Mouse (Mus musculus): Measurements from ENCODE around the gene Klf4. TPM values are rescaled to one million over a fixed set of nuclear protein-coding genes. Genes with fewer than 3 reads are reported as not detected.

The Klf4 gene
- polyA plus RNA-seq, 1 experiment from 2014 or later = 87.8 TPM

- no peak for DNase-seq (ENCODE audit: low spot score)
- no peak overlapping the region for H3K4me3 ChIP-seq (ENCODE audit: low read depth, low read length)
- no peak overlapping the region for H3K9ac ChIP-seq (ENCODE audit: low read length)
- H3K27ac ChIP-seq (replicated peaks) = no peak overlapping the region
- 60% methylated on average over 3 of the region's 3 CpGs for WGBS
- H3K4me2 ChIP-seq (replicated peaks; ENCODE audit: low read depth) = no peak overlapping the region
- TF ChIP-seq CTCF (IDR thresholded peaks at IDR 0.05; ENCODE audit: low read depth) (no peak), EP300 (optimal IDR thresholded peaks at IDR 0.05) (no peak)
- no peak for ATAC-seq (ENCODE audit: low FRiP score, low TSS enrichment)
- no peaks in the 10 kb centered on the region for H3K27me3 ChIP-seq (ENCODE audit: control insufficient read depth, insufficient read depth, low read length)
- H3K36me3 ChIP-seq (ENCODE audit: control insufficient read depth, insufficient read depth, low read length) = no peaks in the 10 kb centered on the region
- H3K9me3 ChIP-seq (ENCODE audit: control insufficient read depth, low read length) = 0 out of 2 replicates have a peak, but pooled peaks cover 3% of the 10 kb centered on the region
- no peaks in the 10 kb centered on the region for H3K4me1 ChIP-seq (replicated peaks; ENCODE audit: control insufficient read depth, insufficient read depth)
These were observed 29.8 kb upstream of the Klf4 start for GRCm38 (mm10) chr4:55562062-55562461.

GRCm38 (mm10) chr4:55546869-55547268 is 14.6 kb upstream of the Klf4 start:
- TF ChIP-seq EP300 (optimal IDR thresholded peaks at IDR 0.05) (no peak), CTCF (IDR thresholded peaks at IDR 0.05; ENCODE audit: low read depth) (no peak)
- Histone ChIP-seq H3K9ac (ENCODE audit: low read length) (no peak overlapping the region), H3K36me3 (ENCODE audit: control insufficient read depth, insufficient read depth, low read length) (no peaks in the 10 kb centered on the region), H3K27me3 (ENCODE audit: control insufficient read depth, insufficient read depth, low read length) (no peaks in the 10 kb centered on the region), H3K9me3 (ENCODE audit: control insufficient read depth, low read length) (no peaks in the 10 kb centered on the region), H3K27ac (replicated peaks) (no peak overlapping the region), H3K4me3 (ENCODE audit: low read depth, low read length) (no peak overlapping the region), H3K4me2 (replicated peaks; ENCODE audit: low read depth) (no peak overlapping the region), H3K4me1 (replicated peaks; ENCODE audit: control insufficient read depth, insufficient read depth) (no peaks in the 10 kb centered on the region)
- DNase-seq (ENCODE audit: low spot score) (no peak), ATAC-seq (ENCODE audit: low FRiP score, low TSS enrichment) (no peak)
- 78% methylated on average over 12 of the region's 12 CpGs for WGBS

- Histone ChIP-seq H3K36me3 (ENCODE audit: control insufficient read depth, insufficient read depth, low read length) (no peaks in the 10 kb centered on the region), H3K27me3 (ENCODE audit: control insufficient read depth, insufficient read depth, low read length) (no peaks in the 10 kb centered on the region), H3K4me1 (replicated peaks; ENCODE audit: control insufficient read depth, insufficient read depth) (no peaks in the 10 kb centered on the region), H3K4me2 (replicated peaks; ENCODE audit: low read depth) (no peak overlapping the region), H3K27ac (replicated peaks) (no peak overlapping the region), H3K9ac (ENCODE audit: low read length) (no peak overlapping the region), H3K9me3 (ENCODE audit: control insufficient read depth, low read length) (no peaks in the 10 kb centered on the region), H3K4me3 (ENCODE audit: low read depth, low read length) (no peak overlapping the region)
- ATAC-seq (ENCODE audit: low FRiP score, low TSS enrichment) (no peak), DNase-seq (ENCODE audit: low spot score) (no peak)
- WGBS = 78% methylated on average over 2 of the region's 2 CpGs
- no peak for TF ChIP-seq CTCF (IDR thresholded peaks at IDR 0.05; ENCODE audit: low read depth)
- no peak for TF ChIP-seq EP300 (optimal IDR thresholded peaks at IDR 0.05)
These were observed 10.5 kb upstream of the Klf4 start for GRCm38 (mm10) chr4:55542753-55543152.

GRCm38 (mm10) chr4:55541654-55542053 is 9.4 kb upstream of the Klf4 start:
- Histone ChIP-seq H3K9ac (ENCODE audit: low read length) (no peak overlapping the region), H3K4me2 (replicated peaks; ENCODE audit: low read depth) (no peak overlapping the region), H3K4me1 (replicated peaks; ENCODE audit: control insufficient read depth, insufficient read depth) (no peaks in the 10 kb centered on the region), H3K27me3 (ENCODE audit: control insufficient read depth, insufficient read depth, low read length) (no peaks in the 10 kb centered on the region), H3K9me3 (ENCODE audit: control insufficient read depth, low read length) (no peaks in the 10 kb centered on the region), H3K36me3 (ENCODE audit: control insufficient read depth, insufficient read depth, low read length) (no peaks in the 10 kb centered on the region), H3K4me3 (ENCODE audit: low read depth, low read length) (no peak overlapping the region), H3K27ac (replicated peaks) (no peak overlapping the region)
- TF ChIP-seq CTCF (IDR thresholded peaks at IDR 0.05; ENCODE audit: low read depth) (no peak), EP300 (optimal IDR thresholded peaks at IDR 0.05) (no peak)
- whole genome bisulfite sequencing = 50% methylated on average over 4 of the region's 4 CpGs
- ATAC-seq (ENCODE audit: low FRiP score, low TSS enrichment) = no peak
- no peak for DNase-seq (ENCODE audit: low spot score)

GRCm38 (mm10) chr4:55541221-55541620 is 9.0 kb upstream of the Klf4 start:
- Histone ChIP-seq H3K4me3 (ENCODE audit: low read depth, low read length) (no peak overlapping the region), H3K36me3 (ENCODE audit: control insufficient read depth, insufficient read depth, low read length) (no peaks in the 10 kb centered on the region), H3K27me3 (ENCODE audit: control insufficient read depth, insufficient read depth, low read length) (no peaks in the 10 kb centered on the region), H3K4me1 (replicated peaks; ENCODE audit: control insufficient read depth, insufficient read depth) (no peaks in the 10 kb centered on the region), H3K4me2 (replicated peaks; ENCODE audit: low read depth) (no peak overlapping the region), H3K9ac (ENCODE audit: low read length) (no peak overlapping the region), H3K27ac (replicated peaks) (no peak overlapping the region), H3K9me3 (ENCODE audit: control insufficient read depth, low read length) (no peaks in the 10 kb centered on the region)
- 38% methylated on average over 4 of the region's 4 CpGs for WGBS
- DNase-seq (ENCODE audit: low spot score) (no peak), ATAC-seq (ENCODE audit: low FRiP score, low TSS enrichment) (no peak)
- no peak for TF ChIP-seq CTCF (IDR thresholded peaks at IDR 0.05; ENCODE audit: low read depth)
- no peak for TF ChIP-seq EP300 (optimal IDR thresholded peaks at IDR 0.05)

GRCm38 (mm10) chr4:55535012-55535411 is 2.7 kb upstream of the Klf4 start:
- no peak overlapping the region for H3K4me3 ChIP-seq (ENCODE audit: low read depth, low read length)
- no peak overlapping the region for H3K9ac ChIP-seq (ENCODE audit: low read length)
- H3K4me2 ChIP-seq (replicated peaks; ENCODE audit: low read depth) = no peak overlapping the region
- no peak overlapping the region for H3K27ac ChIP-seq (replicated peaks)
- DNase-seq (ENCODE audit: low spot score) = no peak
- TF ChIP-seq CTCF (IDR thresholded peaks at IDR 0.05; ENCODE audit: low read depth) (no peak), EP300 (optimal IDR thresholded peaks at IDR 0.05) (no peak)
- no peaks in the 10 kb centered on the region for H3K4me1 ChIP-seq (replicated peaks; ENCODE audit: control insufficient read depth, insufficient read depth)
- no peaks in the 10 kb centered on the region for H3K27me3 ChIP-seq (ENCODE audit: control insufficient read depth, insufficient read depth, low read length)
- H3K36me3 ChIP-seq (ENCODE audit: control insufficient read depth, insufficient read depth, low read length) = no peaks in the 10 kb centered on the region
- H3K9me3 ChIP-seq (ENCODE audit: control insufficient read depth, low read length) = no peaks in the 10 kb centered on the region
- ATAC-seq (ENCODE audit: low FRiP score, low TSS enrichment) = no peak

Measured in stomach, postnatal 0 days (tissue).